Mouse (Mus musculus): ENCODE data around the gene Arid5b.

Arid5b gene

GRCm38 (mm10) chr10:68278632-68279361, at the start of gene Arid5b:
TSS of gene Arid5b (minus strand) at chr10:68278740.
- peak; percentile 78 for DNase-seq (ENCODE audit: low spot score)

- DNase-seq (ENCODE audit: low spot score): no peak
Measured at GRCm38 (mm10) chr10:68325378-68325777, 46.8 kb upstream of the Arid5b start.

- no peak for DNase-seq (ENCODE audit: low spot score)
Measured at GRCm38 (mm10) chr10:68324061-68324460, 45.5 kb upstream of the Arid5b start.

GRCm38 (mm10) chr10:68323167-68323566, 44.6 kb upstream of the Arid5b start:
- DNase-seq (ENCODE audit: low spot score): no peak

- no peak for DNase-seq (ENCODE audit: low spot score)
Measured at GRCm38 (mm10) chr10:68320986-68321385, 42.4 kb upstream of the Arid5b start.

GRCm38 (mm10) chr10:68320496-68320895, 42.0 kb upstream of the Arid5b start:
- no peak for DNase-seq (ENCODE audit: low spot score)

GRCm38 (mm10) chr10:68319438-68319837, 40.9 kb upstream of the Arid5b start:
- no peak for DNase-seq (ENCODE audit: low spot score)

GRCm38 (mm10) chr10:68318438-68318979, 40.0 kb upstream of the Arid5b start:
- no peak for DNase-seq (ENCODE audit: low spot score)

- no peak for DNase-seq (ENCODE audit: low spot score)
Measured at GRCm38 (mm10) chr10:68312734-68313133, 34.2 kb upstream of the Arid5b start.

- DNase-seq (ENCODE audit: low spot score): no peak
Measured at GRCm38 (mm10) chr10:68301013-68301412, 22.5 kb upstream of the Arid5b start.

GRCm38 (mm10) chr10:68289465-68289864, 10.9 kb upstream of the Arid5b start:
- DNase-seq (ENCODE audit: low spot score): no peak

GRCm38 (mm10) chr10:68282466-68283391, 4.2 kb upstream of the Arid5b start:
- peak; percentile 73 for DNase-seq (ENCODE audit: low spot score)

- DNase-seq (ENCODE audit: low spot score): no peak
Measured at GRCm38 (mm10) chr10:68281775-68282106, 3.2 kb upstream of the Arid5b start.

- DNase-seq (ENCODE audit: low spot score): peak; percentile 21
Measured at GRCm38 (mm10) chr10:68281076-68281774, 2.7 kb upstream of the Arid5b start.

GRCm38 (mm10) chr10:68279516-68280501, 1.3 kb upstream of the Arid5b start:
- DNase-seq (ENCODE audit: low spot score): peak; percentile 86

GRCm38 (mm10) chr10:68277671-68278151, 829 bp downstream of the Arid5b start:
- DNase-seq (ENCODE audit: low spot score): peak; percentile 78

- DNase-seq (ENCODE audit: low spot score): peak; percentile 67
Measured at GRCm38 (mm10) chr10:68276976-68277441, 1.5 kb downstream of the Arid5b start.

- DNase-seq (ENCODE audit: low spot score): peak; percentile 81
Measured at GRCm38 (mm10) chr10:68276350-68276975, 2.1 kb downstream of the Arid5b start.

GRCm38 (mm10) chr10:68274900-68275760, 3.4 kb downstream of the Arid5b start:
- DNase-seq (ENCODE audit: low spot score): peak; percentile 47
